Mouse (Mus musculus) forebrain, embryonic 12.5 days (tissue): ENCODE results near the gene Tcam1. TPM values are rescaled to one million over a fixed set of nuclear protein-coding genes. Genes with fewer than 3 reads are reported as not detected.

ENCODE experiments used
- ATAC-seq: fragments of 200-750 bp; cut with Nextera tagmentation; 2 replicates; pipeline ENCODE4 v1.8.0; 2017; ENCODE audit warnings: moderate TSS enrichment; ENCODE audit not compliant: low FRiP score
- H3K27ac ChIP-seq: fragments of 300-500 bp; sonication (generic); 2 replicates; pipeline ENCODE4 v1.5.1; 2016; ENCODE audit warnings: mild to moderate bottlenecking
- H3K27me3 ChIP-seq: fragments of 300-500 bp; sonication (generic); 2 replicates; pipeline ENCODE4 v1.6.1; 2016; ENCODE audit warnings: mild to moderate bottlenecking
- H3K36me3 ChIP-seq: fragments of 300-500 bp; sonication (generic); replicated peaks from 2 replicates; pipeline ENCODE4 v1.6.1; 2016; ENCODE audit warnings: mild to moderate bottlenecking
- H3K4me1 ChIP-seq: fragments of 300-500 bp; sonication (generic); 2 replicates; pipeline ENCODE4 v1.6.1; 2016
- H3K4me2 ChIP-seq: fragments of 300-500 bp; sonication (generic); 2 replicates; pipeline ENCODE4 v1.6.1; 2016; ENCODE audit warnings: mild to moderate bottlenecking, moderate library complexity
- H3K4me3 ChIP-seq: fragments of 300-500 bp; sonication (generic); replicated peaks from 2 replicates; pipeline ENCODE4 v1.5.1; 2016; ENCODE audit warnings: mild to moderate bottlenecking
- H3K9ac ChIP-seq: fragments of 300-500 bp; sonication (generic); 2 replicates; pipeline ENCODE4 v1.6.1; 2016; ENCODE audit warnings: mild to moderate bottlenecking
- H3K9me3 ChIP-seq: fragments of 300-500 bp; sonication (generic); 2 replicates; pipeline ENCODE4 v1.6.1; 2016
- WGBS: fragments of 180-500 bp; shearing (Covaris S2); methylation state at CpG from one replicate; pipeline ENCODE4 v1.1.7; 2016; 5-methylcytosine and 5-hydroxymethylcytosine counted together
- polyA plus RNA-seq: library from polyadenylated mRNA; unstranded; fragments of >200 nt; fragmentation: Nextera tagmentation; extraction: Ambion mirVana; gene quantifications from 2 replicates; pipeline ENCODE4 v1.2.1, GENCODE M21; 2016

The Tcam1 gene
- polyA plus RNA-seq, 1 experiment from 2014 or later = 0.34 TPM

GRCm38 (mm10) chr11:106274971-106275411 lies 1.5 kb upstream of the Tcam1 start:
- no peak for ATAC-seq
- H3K9ac ChIP-seq = no peak overlapping the region
- no peaks in the 10 kb centered on the region for H3K9me3 ChIP-seq
- 86% methylated on average over 7 of the region's 7 CpGs for WGBS
- no peak overlapping the region for H3K4me3 ChIP-seq
- H3K4me1 ChIP-seq = peaks cover 22% of the 10 kb centered on the region
- no peak overlapping the region for H3K4me2 ChIP-seq
- no peaks in the 10 kb centered on the region for H3K36me3 ChIP-seq
- peaks cover 3% of the 10 kb centered on the region; the same call in 1 of the 2 replicates for H3K27me3 ChIP-seq
- no peak overlapping the region for H3K27ac ChIP-seq

GRCm38 (mm10) chr11:106282452-106282851 lies 6.0 kb downstream of the Tcam1 start:
- H3K27me3 ChIP-seq = peaks cover 3% of the 10 kb centered on the region; the same call in 1 of the 2 replicates
- WGBS = 88% methylated on average over 6 of the region's 6 CpGs
- no peaks in the 10 kb centered on the region for H3K9me3 ChIP-seq
- no peak for ATAC-seq
- H3K36me3 ChIP-seq = no peaks in the 10 kb centered on the region
- no peak overlapping the region for H3K4me2 ChIP-seq
- no peak overlapping the region for H3K27ac ChIP-seq
- no peak overlapping the region for H3K9ac ChIP-seq
- no peak overlapping the region for H3K4me3 ChIP-seq
- no peaks in the 10 kb centered on the region for H3K4me1 ChIP-seq

GRCm38 (mm10) chr11:106283371-106283770 lies 6.9 kb downstream of the Tcam1 start:
- H3K27ac ChIP-seq = no peak overlapping the region
- WGBS = 79% methylated on average over 4 of the region's 4 CpGs
- no peak overlapping the region for H3K4me3 ChIP-seq
- no peak overlapping the region for H3K4me2 ChIP-seq
- H3K27me3 ChIP-seq = peaks cover 3% of the 10 kb centered on the region; the same call in 1 of the 2 replicates
- H3K4me1 ChIP-seq = no peaks in the 10 kb centered on the region
- no peaks in the 10 kb centered on the region for H3K9me3 ChIP-seq
- no peak for ATAC-seq
- no peak overlapping the region for H3K9ac ChIP-seq
- no peaks in the 10 kb centered on the region for H3K36me3 ChIP-seq

GRCm38 (mm10) chr11:106284126-106284525 lies 7.7 kb downstream of the Tcam1 start:
- Histone ChIP-seq H3K4me3 (no peak overlapping the region), H3K9ac (no peak overlapping the region), H3K9me3 (no peaks in the 10 kb centered on the region), H3K27ac (no peak overlapping the region), H3K36me3 (no peaks in the 10 kb centered on the region), H3K27me3 (no peaks in the 10 kb centered on the region), H3K4me2 (no peak overlapping the region), H3K4me1 (no peaks in the 10 kb centered on the region)
- WGBS = 75% methylated on average over 8 of the region's 8 CpGs
- ATAC-seq = no peak

- Histone ChIP-seq H3K4me3 (no peak overlapping the region), H3K4me2 (no peak overlapping the region), H3K27ac (no peak overlapping the region), H3K9me3 (no peaks in the 10 kb centered on the region), H3K27me3 (no peaks in the 10 kb centered on the region), H3K4me1 (no peaks in the 10 kb centered on the region), H3K9ac (no peak overlapping the region), H3K36me3 (no peaks in the 10 kb centered on the region)
- WGBS = 85% methylated on average over 7 of the region's 7 CpGs
- ATAC-seq = no peak
Observed at GRCm38 (mm10) chr11:106286206-106286605, 9.7 kb downstream of the Tcam1 start.

GRCm38 (mm10) chr11:106286987-106287386 lies 10.5 kb downstream of the Tcam1 start:
- no peaks in the 10 kb centered on the region for H3K9me3 ChIP-seq
- H3K36me3 ChIP-seq = no peaks in the 10 kb centered on the region
- H3K9ac ChIP-seq = no peak overlapping the region
- no peaks in the 10 kb centered on the region for H3K4me1 ChIP-seq
- no peak overlapping the region for H3K27ac ChIP-seq
- H3K4me2 ChIP-seq = no peak overlapping the region
- 82% methylated on average over 11 of the region's 11 CpGs for WGBS
- ATAC-seq = no peak
- H3K4me3 ChIP-seq = no peak overlapping the region
- H3K27me3 ChIP-seq = no peaks in the 10 kb centered on the region

- H3K4me1 ChIP-seq = no peaks in the 10 kb centered on the region
- H3K9ac ChIP-seq = no peak overlapping the region
- no peaks in the 10 kb centered on the region for H3K9me3 ChIP-seq
- H3K27me3 ChIP-seq = no peaks in the 10 kb centered on the region
- no peaks in the 10 kb centered on the region for H3K36me3 ChIP-seq
- H3K4me3 ChIP-seq = no peak overlapping the region
- ATAC-seq = no peak
- 77% methylated on average over 8 of the region's 8 CpGs for WGBS
- no peak overlapping the region for H3K27ac ChIP-seq
- no peak overlapping the region for H3K4me2 ChIP-seq
Observed at GRCm38 (mm10) chr11:106289369-106289768, 12.9 kb downstream of the Tcam1 start.

GRCm38 (mm10) chr11:106290376-106290775 lies 13.9 kb downstream of the Tcam1 start:
- H3K4me2 ChIP-seq = no peak overlapping the region
- no peak for ATAC-seq

GRCm38 (mm10) chr11:106291861-106292260 lies 15.4 kb downstream of the Tcam1 start:
- H3K4me2 ChIP-seq = no peak overlapping the region
- H3K4me1 ChIP-seq = no peaks in the 10 kb centered on the region
- H3K9me3 ChIP-seq = no peaks in the 10 kb centered on the region
- no peak for ATAC-seq
- H3K4me3 ChIP-seq = no peak overlapping the region
- no peaks in the 10 kb centered on the region for H3K27me3 ChIP-seq
- no peak overlapping the region for H3K27ac ChIP-seq
- H3K9ac ChIP-seq = no peak overlapping the region
- 92% methylated on average over 2 of the region's 2 CpGs for WGBS
- no peaks in the 10 kb centered on the region for H3K36me3 ChIP-seq

More at GRCm38 (mm10) chr11:106290376-106290775, 13.9 kb downstream of the Tcam1 start:
- no peak overlapping the region for H3K4me3 ChIP-seq
- 91% methylated on average over 5 of the region's 5 CpGs for WGBS
- no peaks in the 10 kb centered on the region for H3K36me3 ChIP-seq
- no peak overlapping the region for H3K27ac ChIP-seq
- no peaks in the 10 kb centered on the region for H3K9me3 ChIP-seq
- no peak overlapping the region for H3K9ac ChIP-seq
- no peaks in the 10 kb centered on the region for H3K27me3 ChIP-seq
- no peaks in the 10 kb centered on the region for H3K4me1 ChIP-seq

GRCm38 (mm10) chr11:106301765-106302164 lies 25.3 kb downstream of the Tcam1 start, which contains the start of gene Gh:
TSS of gene Gh (minus strand) at chr11:106301865.
- Histone ChIP-seq H3K27me3 (no peaks in the 10 kb centered on the region), H3K4me3 (no peak within 1 kb of the TSS), H3K9ac (no peak within 1 kb of the TSS), H3K4me1 (no peaks in the 10 kb centered on the region), H3K36me3 (no peaks in the 10 kb centered on the region), H3K4me2 (no peak within 1 kb of the TSS), H3K27ac (no peak within 1 kb of the TSS), H3K9me3 (no peaks in the 10 kb centered on the region)
- ATAC-seq = no peak
- 84% methylated on average over 9 of the region's 9 CpGs for WGBS

- Histone ChIP-seq H3K9ac (no peak overlapping the region), H3K36me3 (no peaks in the 10 kb centered on the region), H3K4me3 (no peak overlapping the region), H3K27me3 (no peaks in the 10 kb centered on the region), H3K4me1 (no peaks in the 10 kb centered on the region), H3K4me2 (no peak overlapping the region), H3K9me3 (no peaks in the 10 kb centered on the region), H3K27ac (no peak overlapping the region)
- 24% methylated on average over 2 of the region's 2 CpGs for WGBS
- no peak for ATAC-seq
Observed at GRCm38 (mm10) chr11:106302634-106303033, 26.2 kb downstream of the Tcam1 start.

- H3K27ac ChIP-seq = no peak overlapping the region
- ATAC-seq = no peak
- no peak overlapping the region for H3K9ac ChIP-seq
- no peak overlapping the region for H3K4me3 ChIP-seq
- no peaks in the 10 kb centered on the region for H3K27me3 ChIP-seq
- no peaks in the 10 kb centered on the region for H3K9me3 ChIP-seq
- no peak overlapping the region for H3K4me2 ChIP-seq
- H3K4me1 ChIP-seq = no peaks in the 10 kb centered on the region
- WGBS = 83% methylated on average over 10 of the region's 10 CpGs
- H3K36me3 ChIP-seq = no peaks in the 10 kb centered on the region
Observed at GRCm38 (mm10) chr11:106305348-106306064, 29.0 kb downstream of the Tcam1 start.

- no peak for ATAC-seq
- Histone ChIP-seq H3K4me2 (no peak overlapping the region), H3K9me3 (no peaks in the 10 kb centered on the region), H3K36me3 (no peaks in the 10 kb centered on the region), H3K9ac (no peak overlapping the region), H3K27ac (no peak overlapping the region), H3K4me3 (no peak overlapping the region), H3K4me1 (no peaks in the 10 kb centered on the region), H3K27me3 (no peaks in the 10 kb centered on the region)
- WGBS = 90% methylated on average over 3 of the region's 3 CpGs
Observed at GRCm38 (mm10) chr11:106306065-106306385, 29.6 kb downstream of the Tcam1 start.
